Comparison of ENCODE assay signal across 16 mouse cellular contexts in genomic region chr5:75939144-75939732, GRCm38 (mm10). TPM values are rescaled to one million over a fixed set of nuclear protein-coding genes. Genes with fewer than 3 reads are reported as not detected.
DNase-seq lines count a peak whose midpoint lies in the region; ATAC-seq lines count a peak whose summit lies in the region.
"Had no signal": no experiment of that assay in that cellular context is flagged by ENCODE, and none has a peak within 500 bp of the region (broad histone marks: within the 10 kb centered on the region; RNA-seq: fewer than 3 reads in every experiment).

No protein-coding gene starts in this region.

- no peak overlapping the region for H3K4me3 ChIP-seq in heart, embryonic 11.5 days (ENCODE audit: low read depth, low read length)
- H3K4me3 ChIP-seq in stomach, embryonic 16.5 days (replicated peaks; ENCODE audit: low read length): no peak overlapping the region
- H3K4me3 ChIP-seq: embryonic facial prominence, embryonic 10.5 days had no signal

- peak overlapping the region; percentile 37 for H3K4me2 ChIP-seq in heart, embryonic 11.5 days
- no peak overlapping the region for H3K4me2 ChIP-seq in stomach, embryonic 16.5 days (ENCODE audit: low read depth, low read length)

- H3K27ac ChIP-seq in heart, embryonic 11.5 days (ENCODE audit: low read depth, low read length): peak overlapping the region; percentile 32; the same call in 1 of the 2 replicates
- peak overlapping the region; percentile 43; the same call in 1 of the 2 replicates for H3K27ac ChIP-seq in stomach, embryonic 16.5 days (ENCODE audit: low read length)
- H3K27ac ChIP-seq: embryonic facial prominence, embryonic 10.5 days; hindbrain, postnatal 0 days had no signal

- WGBS in heart, embryonic 11.5 days (ENCODE audit: insufficient replicate concordance): 16% methylated on average over 8 of the region's 8 CpGs
- 34% methylated on average over 8 of the region's 8 CpGs for WGBS in stomach, embryonic 16.5 days

- H3K27me3 ChIP-seq in heart, embryonic 11.5 days (ENCODE audit: control insufficient read depth, insufficient read depth, low read length): no peaks in the 10 kb centered on the region
- no peaks in the 10 kb centered on the region for H3K27me3 ChIP-seq in stomach, embryonic 16.5 days (ENCODE audit: control insufficient read depth, insufficient read depth, low read length)

- ATAC-seq in heart, embryonic 11.5 days (replicated peaks; ENCODE audit: insufficient number of reproducible peaks, low FRiP score, low TSS enrichment): no peak
- ATAC-seq in stomach, embryonic 16.5 days (ENCODE audit: insufficient read depth, low FRiP score): peak; percentile 54; the same call in 1 of the 2 replicates
- ATAC-seq: hindbrain, postnatal 0 days had no signal

- no peak for DNase-seq in heart, postnatal 4 days
- peak; percentile 49 for DNase-seq in kidney, postnatal 10 days
- no peak for DNase-seq in kidney, adult 8-10 months
- peak; percentile 42 for DNase-seq in testis, postnatal 10 days (ENCODE audit: low spot score)
- DNase-seq in testis, postnatal 14 days (ENCODE audit: low spot score): no peak
- no peak for DNase-seq in cerebellum, adult 11-12 months
- DNase-seq: adrenal gland, adult 8-10 months; cerebellum, postnatal 10 days; gastrocnemius, postnatal 36 days; lung, postnatal 14 days; thymus, postnatal 14 days had no signal

- no peaks in the 10 kb centered on the region for H3K36me3 ChIP-seq in heart, embryonic 11.5 days (ENCODE audit: control insufficient read depth, insufficient read depth, low read length)
- no peaks in the 10 kb centered on the region for H3K36me3 ChIP-seq in stomach, embryonic 16.5 days (ENCODE audit: control insufficient read depth, insufficient read depth, low read length)
- H3K36me3 ChIP-seq: embryonic facial prominence, embryonic 10.5 days; G1E had no signal

- H3K4me1 ChIP-seq in heart, embryonic 11.5 days (ENCODE audit: control insufficient read depth, insufficient read depth, low read length): peaks cover 36% of the 10 kb centered on the region
- peaks cover 8% of the 10 kb centered on the region for H3K4me1 ChIP-seq in stomach, embryonic 16.5 days (ENCODE audit: control insufficient read depth, insufficient read depth, low read length)

- no peaks in the 10 kb centered on the region for H3K9me3 ChIP-seq in heart, embryonic 11.5 days (replicated peaks; ENCODE audit: control insufficient read depth, low read length)
- H3K9me3 ChIP-seq in stomach, embryonic 16.5 days (replicated peaks; ENCODE audit: control insufficient read depth, low read length): no peaks in the 10 kb centered on the region
- H3K9me3 ChIP-seq: embryonic facial prominence, embryonic 10.5 days; G1E had no signal

- H3K9ac ChIP-seq in heart, embryonic 11.5 days (ENCODE audit: low read depth, low read length): no peak overlapping the region
- no peak overlapping the region for H3K9ac ChIP-seq in stomach, embryonic 16.5 days (ENCODE audit: low read length)

RNA-seq across cellular contexts. Expression of gene Kdr, which starts 39.0 kb away (rescaled TPM):
- 31.6 and 46.9 TPM in 2 replicates for polyA plus RNA-seq in heart, embryonic 11.5 days (2014; fragmentation: Nextera tagmentation; extraction: Ambion mirVana)
- 100 to 1,000 TPM; 115 to 119 TPM for total RNA-seq in heart, postnatal 4 days (2021)
- 26.3 and 28.1 TPM in 2 replicates for polyA plus RNA-seq in stomach, embryonic 16.5 days (2015; fragmentation: Nextera tagmentation; extraction: Ambion mirVana)
- polyA plus RNA-seq: G1E had no signal

Comparison
In these comparisons a context has a peak if more than half of its experiments do, and no peak if none do; other contexts are left out.
1. DNase-seq: peak in kidney, postnatal 10 days (single experiment) and testis, postnatal 10 days (single experiment); none in heart, postnatal 4 days (single experiment), kidney, adult 8-10 months (0 of 2), testis, postnatal 14 days (single experiment) and cerebellum, adult 11-12 months (single experiment).